Mouse (Mus musculus) liver, embryonic 14.5 days (tissue): ENCODE measurements around the gene Sct. TPM values are rescaled to one million over a fixed set of nuclear protein-coding genes. Genes with fewer than 3 reads are reported as not detected.

ENCODE experiments used
- ATAC-seq: fragments of 200-750 bp; cut with Nextera tagmentation; 2 replicates; pipeline ENCODE4 v1.8.0; 2017; ENCODE audit warnings: moderate number of reproducible peaks, mild to moderate bottlenecking, moderate library complexity; ENCODE audit not compliant: insufficient read depth
- DNase-seq, 3 experiments: peaks; one replicate each; pipeline ENCODE4 v3.0.0-alpha.2; 2012 to 2013; ENCODE audit warnings: low read depth in 3 of 3, low spot score in 3 of 3
- H3K27ac ChIP-seq: fragments of 300-500 bp; sonication (generic); 2 replicates; pipeline ENCODE4 v1.5.1; 2014; ENCODE audit warnings: moderate library complexity, mild to moderate bottlenecking, control low read depth, inconsistent platforms
- H3K27me3 ChIP-seq: fragments of 300-500 bp; sonication (generic); 2 replicates; pipeline ENCODE4 v1.6.1; 2014; ENCODE audit warnings: mild to moderate bottlenecking, low read length, moderate library complexity; ENCODE audit not compliant: control insufficient read depth, insufficient read depth
- H3K36me3 ChIP-seq: fragments of 300-500 bp; sonication (generic); replicated peaks from 2 replicates; pipeline ENCODE4 v1.6.1; 2014; ENCODE audit warnings: low read depth; ENCODE audit not compliant: control insufficient read depth, insufficient read depth
- H3K4me1 ChIP-seq, 2 experiments: fragments of 200-500 bp in 1 of 2; fragments of 300-500 bp in 1 of 2; sonication (generic) in 1 of 2; replicated peaks; 2 replicates each; pipeline ENCODE4 v1.6.1; 2012 to 2014; ENCODE audit warnings: antibody characterized with exemption in 1 of 2, inconsistent platforms in 1 of 2, low read length in 1 of 2; ENCODE audit not compliant: control insufficient read depth in 2 of 2, insufficient read depth in 2 of 2
- H3K4me2 ChIP-seq: fragments of 300-500 bp; sonication (generic); 2 replicates; pipeline ENCODE4 v1.6.1; 2014; ENCODE audit warnings: low read depth, mild to moderate bottlenecking, control low read depth, moderate library complexity
- H3K4me3 ChIP-seq, 2 experiments: fragments of 200-500 bp in 1 of 2; fragments of 300-500 bp in 1 of 2; sonication (generic) in 1 of 2; 2 replicates each; pipeline ENCODE4 v1.5.1; 2012 to 2014; ENCODE audit warnings: low read depth in 2 of 2, low read length in 2 of 2, mild to moderate bottlenecking in 2 of 2, control low read depth in 1 of 2, inconsistent platforms in 1 of 2, moderate library complexity in 1 of 2; ENCODE audit not compliant: insufficient read depth in 1 of 2
- H3K9ac ChIP-seq: fragments of 300-500 bp; sonication (generic); replicated peaks from 2 replicates; pipeline ENCODE4 v1.6.1; 2014; ENCODE audit warnings: mild to moderate bottlenecking, control low read depth, moderate library complexity
- H3K9me3 ChIP-seq: fragments of 300-500 bp; sonication (generic); 2 replicates; pipeline ENCODE4 v1.6.1; 2016; ENCODE audit warnings: low read length, mixed read lengths; ENCODE audit not compliant: control insufficient read depth
- CTCF ChIP-seq: IDR thresholded peaks from 2 replicates; pipeline ENCODE4 v1.5.1; 2016; ENCODE audit warnings: antibody characterized with exemption, low read depth, control low read depth
- EP300 ChIP-seq: IDR thresholded peaks from 2 replicates; pipeline ENCODE4 v1.6.1; 2016; ENCODE audit warnings: antibody characterized with exemption, low read depth
- WGBS: fragments of 180-500 bp; shearing (Covaris S2); extraction: QIAGEN DNeasy Blood & Tissue Kit; methylation state at CpG from one replicate; pipeline ENCODE4 v1.1.7; 2014; ENCODE audit not compliant: insufficient replicate concordance; 5-methylcytosine and 5-hydroxymethylcytosine counted together
- polyA plus RNA-seq, 2 experiments: library from polyadenylated mRNA; depleted of rRNA in 1 of 2; stranded (reverse) in 1 of 2; unstranded in 1 of 2; fragments of >200 nt; fragmentation: Nextera tagmentation in 1 of 2; extraction: Ambion mirVana in 1 of 2; gene quantifications; 2 replicates each; pipeline versions ENCODE4 v1.2.1 to v1.2.3; 2012 to 2014

The Sct gene
- polyA plus RNA-seq, 2 experiments = 0.16 to 0.22 TPM

- WGBS = 3% methylated on average over 46 of the region's 46 CpGs
- Histone ChIP-seq H3K9me3 (no peaks in the 10 kb centered on the region), H3K36me3 (no peaks in the 10 kb centered on the region), H3K27me3 (peaks cover 58% of the 10 kb centered on the region), H3K4me3 (no peak within 1 kb of the TSS), H3K27ac (no peak within 1 kb of the TSS), H3K9ac (no peak within 1 kb of the TSS), H3K4me2 (peak within 1 kb of the TSS; percentile 11; the same call in 1 of the 2 replicates), H3K4me1 (no peaks in the 10 kb centered on the region)
- DNase-seq = no peak
- ATAC-seq = no peak
- no peak for TF ChIP-seq EP300
- no peak for TF ChIP-seq CTCF
These were observed 13.1 kb upstream of the Sct start, which contains the start of gene Drd4 for GRCm38 (mm10) chr7:141291921-141292582. Gene Drd4, plus strand, starts transcription at chr7:141292006.

GRCm38 (mm10) chr7:141288042-141288441 lies 9.1 kb upstream of the Sct start:
- WGBS = 61% methylated on average over 3 of the region's 3 CpGs
- Histone ChIP-seq H3K36me3 (no peaks in the 10 kb centered on the region), H3K27me3 (peaks cover 32% of the 10 kb centered on the region), H3K27ac (no peak overlapping the region), H3K9me3 (no peaks in the 10 kb centered on the region), H3K4me3 (no peak overlapping the region), H3K4me1 (no peaks in the 10 kb centered on the region; a peak in 1 of 4 replicates), H3K4me2 (no peak overlapping the region), H3K9ac (no peak overlapping the region)
- TF ChIP-seq EP300 (no peak), CTCF (no peak)
- DNase-seq = no peak
- ATAC-seq = no peak

GRCm38 (mm10) chr7:141282756-141283155 lies 3.8 kb upstream of the Sct start:
- no peak overlapping the region for H3K27ac ChIP-seq
- H3K4me1 ChIP-seq = peaks cover 0 to 2% of the 10 kb centered on the region in 2 experiments; a peak in 1 of 4 replicates
- H3K4me2 ChIP-seq = no peak overlapping the region
- ATAC-seq (no peak), DNase-seq (no peak)
- H3K27me3 ChIP-seq = peaks cover 22% of the 10 kb centered on the region
- TF ChIP-seq CTCF (no peak), EP300 (no peak)
- H3K9me3 ChIP-seq = no peaks in the 10 kb centered on the region
- H3K36me3 ChIP-seq = no peaks in the 10 kb centered on the region
- no peak overlapping the region for H3K4me3 ChIP-seq
- no peak overlapping the region for H3K9ac ChIP-seq
- 69% methylated on average over 4 of the region's 4 CpGs for WGBS

GRCm38 (mm10) chr7:141281442-141281841 lies 2.5 kb upstream of the Sct start:
- no peak for DNase-seq
- H3K36me3 ChIP-seq = no peaks in the 10 kb centered on the region
- H3K9ac ChIP-seq = no peak overlapping the region
- H3K9me3 ChIP-seq = no peaks in the 10 kb centered on the region
- H3K4me1 ChIP-seq = peaks cover 0 to 2% of the 10 kb centered on the region in 2 experiments; a peak in 1 of 4 replicates
- H3K4me2 ChIP-seq = no peak overlapping the region
- WGBS = 72% methylated on average over 6 of the region's 6 CpGs
- H3K27me3 ChIP-seq = peaks cover 22% of the 10 kb centered on the region
- no peak for ATAC-seq
- no peak for TF ChIP-seq EP300
- TF ChIP-seq CTCF = no peak
- H3K4me3 ChIP-seq = no peak overlapping the region
- no peak overlapping the region for H3K27ac ChIP-seq

- peaks cover 22% of the 10 kb centered on the region for H3K27me3 ChIP-seq
- H3K36me3 ChIP-seq = no peaks in the 10 kb centered on the region
- no peak overlapping the region for H3K27ac ChIP-seq
- H3K9me3 ChIP-seq = no peaks in the 10 kb centered on the region
- no peak for DNase-seq
- H3K4me2 ChIP-seq = no peak overlapping the region
- TF ChIP-seq CTCF (no peak), EP300 (no peak)
- H3K9ac ChIP-seq = no peak overlapping the region
- WGBS = 61% methylated on average over 11 of the region's 11 CpGs
- H3K4me3 ChIP-seq = no peak overlapping the region
- 0 out of 4 replicates have a peak, but pooled peaks cover 0 to 2% of the 10 kb centered on the region in 2 experiments for H3K4me1 ChIP-seq
- no peak for ATAC-seq
These were observed 943 bp downstream of the Sct start for GRCm38 (mm10) chr7:141277701-141278678.
